Mouse (Mus musculus) heart, adult 2 months (tissue): ENCODE data around the gene Aldh18a1.

Source experiments
- CTCF ChIP-seq: fragments of 200-600 bp; IDR thresholded peaks from 2 replicates; pipeline ENCODE4 v1.8.1; 2022; ENCODE audit warnings: antibody characterized with exemption, mild to moderate bottlenecking, moderate library complexity
- POLR2A ChIP-seq: fragments of 200-500 bp; IDR thresholded peaks from 2 replicates; pipeline ENCODE4 v1.6.1; 2011; ENCODE audit warnings: mild to moderate bottlenecking, low read depth, low read length, control low read depth; ENCODE audit not compliant: insufficient read depth

DNA sequence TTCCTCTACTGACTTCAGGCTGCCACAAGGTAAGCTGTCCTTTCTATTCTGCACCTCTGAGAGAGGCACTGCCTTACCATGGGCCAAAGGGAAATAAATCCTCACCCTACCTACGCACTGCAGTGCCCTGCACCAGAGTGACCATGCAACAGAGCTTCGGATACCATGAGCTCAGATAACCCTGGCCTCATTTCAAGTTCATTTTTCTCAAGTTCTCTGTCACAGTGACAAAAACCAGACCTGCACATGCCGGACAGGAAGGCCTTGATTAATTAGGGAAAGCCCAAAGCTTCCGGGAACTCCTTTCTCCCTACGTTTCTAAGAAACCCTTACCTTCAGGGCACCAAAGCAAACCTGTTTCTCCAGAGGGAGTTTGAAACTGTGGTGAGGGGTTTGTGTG, 6.6 kb downstream of the Aldh18a1 start:
- TF ChIP-seq CTCF (no peak), POLR2A (no peak)
